Mouse (Mus musculus): ENCODE measurements around the gene Elfn2.

Elfn2 gene

GRCm38 (mm10) chr15:78683474-78683873 lies 35.1 kb downstream of the Elfn2 start:
- no peak for DNase-seq (ENCODE audit: extremely low read depth, low read depth, low spot score)

GRCm38 (mm10) chr15:78681781-78682180 lies 36.8 kb downstream of the Elfn2 start:
- DNase-seq (ENCODE audit: extremely low read depth, low read depth, low spot score) = no peak

- DNase-seq (ENCODE audit: extremely low read depth, low read depth, low spot score) = no peak
These were observed 37.3 kb downstream of the Elfn2 start for GRCm38 (mm10) chr15:78681301-78681700.

DNA sequence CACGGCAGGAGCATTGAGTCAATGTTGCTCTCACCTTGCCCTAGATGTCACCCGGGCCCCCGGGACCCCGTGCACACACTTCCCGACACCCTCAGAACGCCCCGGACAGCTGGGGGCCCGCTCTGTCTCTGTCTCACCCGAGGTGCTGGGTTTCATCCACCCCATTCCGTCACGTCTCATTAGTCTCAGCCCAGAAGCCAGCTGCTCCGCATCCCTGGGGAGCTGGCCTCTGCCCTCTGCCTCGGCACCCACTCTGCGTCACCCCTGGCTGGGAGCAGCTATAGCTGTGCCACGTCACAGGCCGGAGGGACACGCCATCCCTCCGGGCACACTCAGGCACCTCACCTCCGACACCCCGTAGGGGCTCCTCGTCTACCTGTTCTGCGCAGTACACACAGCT lies 38.3 kb downstream of the Elfn2 start:
- DNase-seq (ENCODE audit: extremely low read depth, low read depth, low spot score) = no peak

DNA sequence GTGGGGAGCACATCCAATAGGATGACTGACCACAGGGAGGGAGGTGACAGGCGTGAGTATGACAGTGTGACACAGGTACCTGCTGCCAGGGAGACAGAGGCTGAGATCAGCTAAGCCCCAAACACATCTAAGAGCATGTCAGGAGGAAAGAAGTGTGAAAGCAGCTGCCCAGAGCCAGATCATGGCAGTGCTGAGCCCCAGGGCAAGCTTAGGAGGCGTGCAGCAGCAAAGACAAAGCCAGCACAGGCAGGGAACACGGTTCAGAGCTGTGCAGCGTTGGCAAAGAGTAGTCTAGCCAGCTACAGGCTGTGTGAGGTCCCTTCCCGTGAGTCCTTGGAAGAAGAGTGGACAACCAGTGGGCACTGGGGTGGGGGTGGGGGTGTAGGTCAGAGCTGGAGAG lies 40.9 kb downstream of the Elfn2 start:
- DNase-seq (ENCODE audit: extremely low read depth, low read depth, low spot score) = no peak

DNA sequence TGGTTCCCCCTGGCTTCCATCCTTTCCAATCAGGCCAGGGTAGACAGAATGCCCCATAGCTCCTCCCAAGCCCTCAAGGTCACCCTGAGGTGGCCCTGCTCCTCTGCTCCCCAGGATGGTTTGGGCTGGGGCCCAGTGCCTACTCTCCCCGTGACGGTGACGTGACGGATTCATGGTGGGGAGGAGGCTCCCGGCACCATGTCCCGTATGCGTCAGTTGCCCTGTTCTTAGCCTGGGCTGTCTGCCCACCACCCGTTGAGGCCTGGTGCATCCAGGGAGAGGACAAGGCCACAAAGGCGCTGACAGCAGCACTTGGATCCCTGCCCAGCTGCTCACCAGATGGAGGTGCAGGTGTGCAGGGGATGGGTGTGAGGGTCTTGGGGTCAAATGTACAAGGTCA lies 41.6 kb downstream of the Elfn2 start:
- DNase-seq (ENCODE audit: extremely low read depth, low read depth, low spot score) = no peak

- no peak for DNase-seq (ENCODE audit: extremely low read depth, low read depth, low spot score)
These were observed 43.6 kb downstream of the Elfn2 start for GRCm38 (mm10) chr15:78674912-78675412.

- no peak for DNase-seq (ENCODE audit: extremely low read depth, low read depth, low spot score)
These were observed 45.1 kb downstream of the Elfn2 start for GRCm38 (mm10) chr15:78673436-78673835.

DNA sequence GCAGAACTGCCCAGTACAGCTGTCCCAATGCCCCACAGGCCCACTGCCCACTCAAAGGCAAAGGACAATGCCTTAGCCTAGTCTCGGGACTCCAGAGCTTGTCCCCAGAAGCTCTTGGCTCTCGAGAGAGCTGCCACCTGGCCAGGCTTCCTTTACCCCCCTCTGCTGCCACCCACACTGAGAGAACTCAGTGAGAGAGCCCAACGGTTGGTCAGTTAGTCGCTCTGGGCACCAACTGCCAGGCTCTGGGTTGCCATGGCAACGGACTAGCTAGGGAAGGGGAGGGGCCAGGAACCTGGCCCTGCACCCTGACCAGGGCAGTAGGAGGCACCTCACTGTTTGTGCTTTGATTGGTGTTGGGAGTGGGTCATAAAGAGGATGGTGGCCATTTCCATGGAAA lies 48.2 kb downstream of the Elfn2 start:
- DNase-seq (ENCODE audit: extremely low read depth, low read depth, low spot score) = no peak

DNA sequence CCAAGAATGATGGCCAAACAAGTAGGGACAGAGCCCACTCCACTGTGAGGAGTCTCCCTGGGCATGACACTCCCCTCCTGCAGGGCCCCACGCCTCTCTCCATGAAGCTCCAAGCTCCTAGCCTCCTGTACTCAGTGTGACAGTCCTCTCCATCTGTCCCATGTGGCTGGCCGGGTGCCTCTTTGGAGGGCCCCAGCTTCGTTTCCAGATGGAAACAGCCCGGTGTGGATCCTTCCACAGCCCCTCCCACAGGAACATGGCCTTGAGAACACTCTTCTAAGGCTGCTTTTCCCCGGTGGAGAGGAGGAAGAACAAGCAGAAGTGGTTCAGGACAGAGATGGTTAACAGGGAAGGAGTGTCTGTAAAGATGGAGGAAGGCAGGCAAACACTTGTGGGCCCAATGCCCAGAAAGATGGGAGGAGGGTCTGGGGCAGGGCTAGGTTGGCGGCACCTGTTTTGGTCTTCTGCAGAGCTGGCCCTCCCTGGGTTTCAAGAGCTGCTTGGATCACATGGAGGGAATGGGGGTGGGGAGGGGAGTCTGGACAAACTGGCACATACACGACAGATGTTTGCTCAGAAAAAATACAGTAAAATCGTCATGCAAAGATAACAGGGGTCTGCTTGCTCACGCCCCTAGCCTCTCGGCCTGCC lies 49.2 kb downstream of the Elfn2 start:
- DNase-seq (ENCODE audit: extremely low read depth, low read depth, low spot score) = no peak

GRCm38 (mm10) chr15:78664268-78664667 lies 54.3 kb downstream of the Elfn2 start:
- no peak for DNase-seq (ENCODE audit: extremely low read depth, low read depth, low spot score)

GRCm38 (mm10) chr15:78651169-78651568 lies 67.4 kb downstream of the Elfn2 start:
- DNase-seq (ENCODE audit: extremely low read depth, low read depth, low spot score) = no peak

DNA sequence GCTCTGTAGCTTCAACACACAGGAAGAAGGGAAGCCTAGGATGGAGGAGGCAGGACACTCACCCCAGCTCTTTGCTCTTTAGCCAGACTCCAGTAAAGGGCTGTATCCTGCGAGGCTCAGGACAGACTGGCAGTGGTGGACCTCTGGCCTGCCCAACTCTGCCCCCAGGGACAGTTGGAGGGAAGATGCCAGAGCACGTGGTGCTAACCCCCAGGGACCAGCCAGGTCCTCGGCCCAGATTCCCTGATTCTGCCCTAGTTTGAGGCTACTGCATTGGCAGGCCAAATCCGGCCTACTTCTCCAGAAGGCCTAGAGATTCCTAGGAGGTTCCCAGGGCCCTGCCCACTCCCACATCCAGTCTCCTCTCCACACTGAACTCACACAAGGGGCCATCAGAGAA lies 70.8 kb downstream of the Elfn2 start:
- no peak for DNase-seq (ENCODE audit: extremely low read depth, low read depth, low spot score)

GRCm38 (mm10) chr15:78644606-78645005 lies 74.0 kb downstream of the Elfn2 start:
- no peak for DNase-seq (ENCODE audit: extremely low read depth, low read depth, low spot score)

- DNase-seq (ENCODE audit: extremely low read depth, low read depth, low spot score) = no peak
These were observed 74.9 kb downstream of the Elfn2 start for GRCm38 (mm10) chr15:78643633-78644032.

DNA sequence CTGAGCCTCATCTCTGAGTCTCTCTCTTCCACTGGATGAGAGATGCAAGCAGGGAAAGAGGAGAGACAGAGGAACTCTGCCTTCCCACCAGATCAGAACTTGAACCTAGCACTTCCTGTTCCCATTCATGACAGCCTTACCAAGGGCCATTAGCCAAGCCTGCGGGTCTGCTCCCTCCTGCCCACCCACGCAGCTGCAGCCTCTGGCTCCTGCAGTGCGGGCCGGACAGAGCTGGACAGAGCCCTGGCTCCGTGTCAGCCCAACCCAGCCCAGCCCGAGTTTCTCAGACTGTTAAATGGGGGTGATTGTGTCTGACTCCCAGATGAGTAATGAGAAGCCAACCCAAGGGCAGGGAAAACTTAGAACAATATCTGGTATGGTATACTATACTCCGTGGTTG lies 83.3 kb downstream of the Elfn2 start:
- no peak for DNase-seq (ENCODE audit: extremely low read depth, low read depth, low spot score)

DNA sequence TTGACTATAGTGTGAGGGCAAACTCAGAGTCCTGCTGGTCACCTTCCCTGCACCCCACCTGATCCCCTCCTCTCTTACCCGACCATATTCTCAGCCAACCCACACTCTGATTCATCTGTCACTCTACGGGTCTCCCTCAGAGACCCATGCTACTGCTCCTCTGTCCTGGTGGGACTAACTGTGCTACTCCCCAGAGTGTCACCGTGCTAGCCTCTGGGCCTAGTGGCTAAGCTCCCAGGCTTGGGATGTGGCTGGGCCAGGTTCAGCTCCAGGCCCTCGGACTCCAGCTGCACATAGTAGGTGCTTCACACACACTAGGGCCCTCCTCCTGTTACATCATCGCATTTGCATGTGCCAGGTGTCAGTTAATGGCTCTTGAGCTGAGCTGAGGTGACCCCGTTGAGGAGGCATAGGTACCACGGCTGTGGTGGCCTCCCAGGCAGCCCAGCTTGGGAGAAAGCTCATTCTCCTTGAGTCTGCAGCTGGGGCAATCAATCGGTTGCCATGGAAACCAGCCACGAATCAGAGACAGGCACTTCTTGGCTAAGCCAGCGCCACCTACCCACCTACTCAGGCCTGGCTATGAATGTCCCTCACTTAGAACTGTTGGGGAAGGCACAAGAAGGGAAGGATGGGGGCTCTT lies 84.4 kb downstream of the Elfn2 start:
- DNase-seq (ENCODE audit: extremely low read depth, low read depth, low spot score) = no peak

- no peak for DNase-seq (ENCODE audit: extremely low read depth, low read depth, low spot score)
These were observed 85.2 kb downstream of the Elfn2 start for GRCm38 (mm10) chr15:78633413-78633812.

DNA sequence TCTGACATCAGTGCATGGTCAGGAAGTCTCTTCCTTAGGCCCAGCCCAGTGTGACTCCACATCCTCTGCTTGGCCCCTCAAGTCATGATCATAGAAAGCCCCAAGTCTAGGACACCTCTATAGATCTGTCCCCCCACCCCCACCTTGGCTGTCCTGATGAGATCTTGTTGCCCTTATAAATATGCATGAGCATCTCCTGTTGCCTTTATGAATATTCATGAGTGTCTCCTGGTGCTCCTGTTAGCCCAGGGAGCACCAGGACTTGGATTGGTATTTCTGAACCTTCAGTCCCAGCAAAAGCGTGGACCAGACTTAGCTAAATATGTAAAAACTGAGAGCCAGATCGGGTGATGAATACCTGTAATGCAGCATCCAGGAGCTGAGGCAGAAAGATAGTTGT lies 86.2 kb downstream of the Elfn2 start:
- no peak for DNase-seq (ENCODE audit: extremely low read depth, low read depth, low spot score)

GRCm38 (mm10) chr15:78626285-78626684 lies 92.3 kb downstream of the Elfn2 start:
- DNase-seq (ENCODE audit: extremely low read depth, low read depth, low spot score) = no peak

- DNase-seq (ENCODE audit: extremely low read depth, low read depth, low spot score) = no peak
These were observed 93.6 kb downstream of the Elfn2 start for GRCm38 (mm10) chr15:78624961-78625360.

DNA sequence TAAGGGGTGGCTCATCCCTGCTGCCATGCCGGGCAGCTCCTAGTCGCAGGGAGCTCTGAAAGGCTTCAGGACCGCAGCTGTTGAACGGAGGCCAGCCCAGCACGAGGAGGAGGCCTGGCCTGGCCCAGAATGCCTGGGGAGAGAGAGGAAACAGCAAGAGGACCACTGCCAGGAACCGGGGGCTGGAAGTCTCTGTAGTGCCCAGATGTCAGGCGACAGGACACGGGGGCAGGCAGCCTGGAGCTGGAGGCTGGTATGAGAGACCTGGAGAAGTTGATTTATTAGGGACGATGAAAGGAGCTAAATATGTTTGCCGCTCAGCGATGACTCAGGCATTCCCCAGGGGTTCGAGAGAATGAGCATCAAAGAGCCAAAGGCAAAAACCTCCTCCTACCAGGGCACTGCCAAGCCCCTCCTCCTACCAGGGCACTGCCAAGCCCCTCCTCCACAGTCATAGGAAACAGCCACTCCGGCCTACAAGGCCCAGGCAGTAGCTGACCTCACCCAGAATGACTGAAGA lies 94.1 kb downstream of the Elfn2 start:
- no peak for DNase-seq (ENCODE audit: extremely low read depth, low read depth, low spot score)

DNA sequence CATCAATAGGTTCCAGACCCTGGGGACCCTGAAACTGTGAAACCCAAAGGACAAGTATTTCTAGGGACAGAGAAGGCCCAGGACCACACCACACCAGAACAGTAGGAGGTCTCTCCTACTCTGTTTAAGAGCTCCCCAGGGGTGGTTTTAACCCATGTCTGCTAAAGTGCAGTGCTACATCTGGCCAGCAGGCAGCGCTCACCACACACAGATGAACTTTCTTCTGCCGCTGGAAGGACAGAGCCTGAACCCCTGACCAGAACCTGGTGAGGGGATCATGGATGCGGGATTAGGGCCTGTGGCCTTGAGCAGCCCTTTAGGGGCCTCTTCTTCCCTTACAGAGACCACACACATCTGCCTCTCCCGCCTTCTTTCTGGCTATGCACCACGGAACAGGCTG lies 95.1 kb downstream of the Elfn2 start:
- DNase-seq (ENCODE audit: extremely low read depth, low read depth, low spot score) = no peak

All from fat pad, adult 2 months (tissue).